Mouse (Mus musculus): ENCODE data around the gene Cep41. TPM values are rescaled to one million over a fixed set of nuclear protein-coding genes. Genes with fewer than 3 reads are reported as not detected.

Gene Cep41
- total RNA-seq, 1 experiment = 8.6 TPM

DNA sequence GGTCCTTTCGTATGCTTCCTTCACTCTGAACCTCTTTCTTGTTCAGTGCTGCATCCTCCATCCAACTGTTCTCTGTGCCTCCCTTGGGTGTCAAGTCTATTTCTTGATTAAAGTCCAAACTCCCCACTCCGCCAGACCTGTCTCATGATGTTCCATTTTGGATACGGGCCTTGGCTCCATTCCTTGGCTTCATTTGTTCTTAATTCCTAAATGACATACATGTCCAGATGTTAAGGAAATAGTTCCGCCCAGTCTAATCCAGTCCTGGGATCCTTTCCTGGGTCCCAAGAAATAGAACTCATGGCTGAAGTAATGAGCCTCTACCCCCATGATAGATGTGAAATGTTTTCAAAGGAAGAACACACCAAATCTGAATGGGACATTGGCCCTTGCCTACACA lies 4.5 kb upstream of the Cep41 start:
- Histone ChIP-seq H3K4me3 (ENCODE audit: insufficient read depth in 1 of 2, low read depth in 1 of 2, low read length in 2 of 2, poor library complexity in 1 of 2, severe bottlenecking in 1 of 2) (no peak overlapping the region), H3K36me3 (ENCODE audit: control insufficient read depth, insufficient read depth, low read length, poor library complexity, severe bottlenecking) (no peaks in the 10 kb centered on the region), H3K9ac (ENCODE audit: insufficient read depth, low read depth, low read length, poor library complexity, severe bottlenecking) (no peak overlapping the region), H3K9me3 (ENCODE audit: control insufficient read depth, insufficient read depth, low read depth, low read length) (no peaks in the 10 kb centered on the region), H3K4me1 (ENCODE audit: control insufficient read depth in 2 of 2, insufficient read depth in 2 of 2, low read length in 2 of 2, poor library complexity in 1 of 2) (0 out of 4 replicates have a peak, but pooled peaks cover 0 to 2% of the 10 kb centered on the region in 2 experiments), H3K27ac (ENCODE audit: insufficient read depth, low read depth, low read length, poor library complexity, severe bottlenecking) (no peak overlapping the region)
- TF ChIP-seq MAFK (IDR thresholded peaks at IDR 0.05; ENCODE audit: insufficient read depth, low read depth, low read length) (no peak), CHD2 (IDR thresholded peaks at IDR 0.05; ENCODE audit: low read depth, low read length) (no peak), ZNF384 (IDR thresholded peaks at IDR 0.05; ENCODE audit: low read depth, low read length) (no peak), HCFC1 (IDR thresholded peaks at IDR 0.05; ENCODE audit: borderline replicate concordance, insufficient read depth, low read length) (no peak), ZC3H11A (IDR thresholded peaks at IDR 0.05; ENCODE audit: borderline replicate concordance, low read depth, low read length) (no peak)
- no peak for DNase-seq (ENCODE audit: low read depth, low spot score)
- in situ Hi-C loops (cut with MboI; ENCODE audit: low sequenced_read_pairs in 2 of 2, unreplicated experiment in 2 of 2) = no loop called here

GRCm38 (mm10) chr6:30697464-30697863 lies 3.9 kb upstream of the Cep41 start:
- in situ Hi-C loops (cut with MboI; ENCODE audit: low sequenced_read_pairs in 2 of 2, unreplicated experiment in 2 of 2) = no loop called here
- no peaks in the 10 kb centered on the region for H3K36me3 ChIP-seq (ENCODE audit: control insufficient read depth, insufficient read depth, low read length, poor library complexity, severe bottlenecking)
- no peak for DNase-seq (ENCODE audit: low read depth, low spot score)
- no peak for TF ChIP-seq CHD2 (IDR thresholded peaks at IDR 0.05; ENCODE audit: low read depth, low read length)
- TF ChIP-seq ZNF384 (IDR thresholded peaks at IDR 0.05; ENCODE audit: low read depth, low read length) = no peak
- no peak for TF ChIP-seq HCFC1 (IDR thresholded peaks at IDR 0.05; ENCODE audit: borderline replicate concordance, insufficient read depth, low read length)
- TF ChIP-seq MAFK (IDR thresholded peaks at IDR 0.05; ENCODE audit: insufficient read depth, low read depth, low read length) = no peak
- no peak for TF ChIP-seq ZC3H11A (IDR thresholded peaks at IDR 0.05; ENCODE audit: borderline replicate concordance, low read depth, low read length)
- peaks cover 2 to 4% of the 10 kb centered on the region in 2 experiments; a peak in 3 of 4 replicates for H3K4me1 ChIP-seq (ENCODE audit: control insufficient read depth in 2 of 2, insufficient read depth in 2 of 2, low read length in 2 of 2, poor library complexity in 1 of 2)
- no peak overlapping the region for H3K4me3 ChIP-seq (ENCODE audit: insufficient read depth in 1 of 2, low read depth in 1 of 2, low read length in 2 of 2, poor library complexity in 1 of 2, severe bottlenecking in 1 of 2)
- no peak overlapping the region for H3K9ac ChIP-seq (ENCODE audit: insufficient read depth, low read depth, low read length, poor library complexity, severe bottlenecking)
- no peaks in the 10 kb centered on the region for H3K9me3 ChIP-seq (ENCODE audit: control insufficient read depth, insufficient read depth, low read depth, low read length)
- H3K27ac ChIP-seq (ENCODE audit: insufficient read depth, low read depth, low read length, poor library complexity, severe bottlenecking) = no peak overlapping the region

DNA sequence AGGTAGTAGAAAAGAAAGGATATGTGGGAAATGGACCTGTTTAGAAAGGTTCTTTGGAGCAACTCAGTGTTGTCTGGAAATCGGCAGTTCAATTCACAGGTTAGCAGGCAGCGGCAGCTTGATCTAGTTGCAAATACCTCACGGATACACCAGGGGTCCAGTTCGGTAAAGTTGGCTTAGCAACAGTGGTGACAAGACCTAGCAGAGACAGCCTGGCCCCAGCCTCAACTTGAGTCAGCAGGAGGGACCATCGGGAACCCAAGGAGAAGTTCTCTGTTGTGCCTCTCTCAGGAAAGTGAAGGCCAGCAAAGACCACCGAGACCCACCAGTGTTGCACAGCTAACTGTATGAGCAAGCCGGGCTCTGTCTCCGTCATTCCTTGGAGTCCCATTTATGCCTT lies 1.6 kb upstream of the Cep41 start:
- no peak overlapping the region for H3K27ac ChIP-seq (ENCODE audit: insufficient read depth, low read depth, low read length, poor library complexity, severe bottlenecking)

DNA sequence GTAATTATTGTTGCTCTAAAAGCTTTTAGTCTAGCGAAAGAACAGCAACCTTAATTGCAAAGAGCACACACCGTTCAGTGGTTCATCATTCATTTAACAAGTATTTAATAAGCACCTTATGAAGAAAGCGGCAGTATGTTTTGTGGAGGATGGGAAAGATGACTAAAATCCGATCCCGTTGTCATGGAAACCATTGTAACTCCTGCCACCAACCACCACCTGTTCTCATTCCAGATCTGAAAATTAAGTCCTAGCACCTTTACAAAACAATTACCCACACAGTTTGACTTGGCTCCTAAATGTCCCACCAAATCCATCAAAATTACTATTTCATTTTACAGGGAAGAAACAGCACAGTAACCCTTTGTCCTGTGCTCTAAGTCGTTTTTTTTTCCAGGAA lies 660 bp upstream of the Cep41 start:
- no peaks in the 10 kb centered on the region for H3K9me3 ChIP-seq (ENCODE audit: control insufficient read depth, insufficient read depth, low read depth, low read length)
- peaks cover 2 to 5% of the 10 kb centered on the region in 2 experiments; a peak in 3 of 4 replicates for H3K4me1 ChIP-seq (ENCODE audit: control insufficient read depth in 2 of 2, insufficient read depth in 2 of 2, low read length in 2 of 2, poor library complexity in 1 of 2)
- in situ Hi-C loops (cut with MboI; ENCODE audit: low sequenced_read_pairs in 2 of 2, unreplicated experiment in 2 of 2) = no loop called here
- no peak for TF ChIP-seq MAFK (IDR thresholded peaks at IDR 0.05; ENCODE audit: insufficient read depth, low read depth, low read length)
- no peak for TF ChIP-seq CHD2 (IDR thresholded peaks at IDR 0.05; ENCODE audit: low read depth, low read length)
- TF ChIP-seq HCFC1 (IDR thresholded peaks at IDR 0.05; ENCODE audit: borderline replicate concordance, insufficient read depth, low read length) = no peak
- H3K9ac ChIP-seq (ENCODE audit: insufficient read depth, low read depth, low read length, poor library complexity, severe bottlenecking) = no peak overlapping the region
- no peak for DNase-seq (ENCODE audit: low read depth, low spot score)
- no peak overlapping the region for H3K27ac ChIP-seq (ENCODE audit: insufficient read depth, low read depth, low read length, poor library complexity, severe bottlenecking)
- 0 out of 4 replicates have a peak overlapping the region, but pooled peaks of 1 of the 2 experiments have one; percentile 2 for H3K4me3 ChIP-seq (ENCODE audit: insufficient read depth in 1 of 2, low read depth in 1 of 2, low read length in 2 of 2, poor library complexity in 1 of 2, severe bottlenecking in 1 of 2)
- H3K36me3 ChIP-seq (ENCODE audit: control insufficient read depth, insufficient read depth, low read length, poor library complexity, severe bottlenecking) = no peaks in the 10 kb centered on the region

More for the DNA sequence above, 1.6 kb upstream of the Cep41 start:
- H3K4me1 ChIP-seq (ENCODE audit: control insufficient read depth in 2 of 2, insufficient read depth in 2 of 2, low read length in 2 of 2, poor library complexity in 1 of 2) = peaks cover 2 to 5% of the 10 kb centered on the region in 2 experiments; a peak in 3 of 4 replicates
- H3K4me3 ChIP-seq (ENCODE audit: insufficient read depth in 1 of 2, low read depth in 1 of 2, low read length in 2 of 2, poor library complexity in 1 of 2, severe bottlenecking in 1 of 2) = no peak overlapping the region
- H3K36me3 ChIP-seq (ENCODE audit: control insufficient read depth, insufficient read depth, low read length, poor library complexity, severe bottlenecking) = no peaks in the 10 kb centered on the region
- H3K9me3 ChIP-seq (ENCODE audit: control insufficient read depth, insufficient read depth, low read depth, low read length) = no peaks in the 10 kb centered on the region
- in situ Hi-C loops (cut with MboI; ENCODE audit: low sequenced_read_pairs in 2 of 2, unreplicated experiment in 2 of 2) = no loop called here
- DNase-seq (ENCODE audit: low read depth, low spot score) = no peak
- H3K9ac ChIP-seq (ENCODE audit: insufficient read depth, low read depth, low read length, poor library complexity, severe bottlenecking) = no peak overlapping the region
- no peak for TF ChIP-seq MAFK (IDR thresholded peaks at IDR 0.05; ENCODE audit: insufficient read depth, low read depth, low read length)
- TF ChIP-seq HCFC1 (IDR thresholded peaks at IDR 0.05; ENCODE audit: borderline replicate concordance, insufficient read depth, low read length) = no peak
- TF ChIP-seq ZNF384 (IDR thresholded peaks at IDR 0.05; ENCODE audit: low read depth, low read length) = no peak
- TF ChIP-seq ZC3H11A (IDR thresholded peaks at IDR 0.05; ENCODE audit: borderline replicate concordance, low read depth, low read length) = no peak
- no peak for TF ChIP-seq CHD2 (IDR thresholded peaks at IDR 0.05; ENCODE audit: low read depth, low read length)

GRCm38 (mm10) chr6:30692826-30693225 lies 723 bp downstream of the Cep41 start:
- Histone ChIP-seq H3K9me3 (ENCODE audit: control insufficient read depth, insufficient read depth, low read depth, low read length) (no peaks in the 10 kb centered on the region), H3K4me3 (ENCODE audit: insufficient read depth in 1 of 2, low read depth in 1 of 2, low read length in 2 of 2, poor library complexity in 1 of 2, severe bottlenecking in 1 of 2) (peak overlapping the region; percentile 66 to 86), H3K9ac (ENCODE audit: insufficient read depth, low read depth, low read length, poor library complexity, severe bottlenecking) (peak overlapping the region; percentile 95), H3K36me3 (ENCODE audit: control insufficient read depth, insufficient read depth, low read length, poor library complexity, severe bottlenecking) (no peaks in the 10 kb centered on the region), H3K27ac (ENCODE audit: insufficient read depth, low read depth, low read length, poor library complexity, severe bottlenecking) (no peak overlapping the region), H3K4me1 (ENCODE audit: control insufficient read depth in 2 of 2, insufficient read depth in 2 of 2, low read length in 2 of 2, poor library complexity in 1 of 2) (peaks cover 2 to 5% of the 10 kb centered on the region in 2 experiments; a peak in 3 of 4 replicates)
- TF ChIP-seq ZNF384 (IDR thresholded peaks at IDR 0.05; ENCODE audit: low read depth, low read length) = no peak
- TF ChIP-seq MAFK (IDR thresholded peaks at IDR 0.05; ENCODE audit: insufficient read depth, low read depth, low read length) = no peak
- no peak for TF ChIP-seq ZC3H11A (IDR thresholded peaks at IDR 0.05; ENCODE audit: borderline replicate concordance, low read depth, low read length)
- TF ChIP-seq HCFC1 (IDR thresholded peaks at IDR 0.05; ENCODE audit: borderline replicate concordance, insufficient read depth, low read length) = no peak
- TF ChIP-seq CHD2 (IDR thresholded peaks at IDR 0.05; ENCODE audit: low read depth, low read length) = no peak
- in situ Hi-C loops (cut with MboI; ENCODE audit: low sequenced_read_pairs in 2 of 2, unreplicated experiment in 2 of 2) = no loop called here
- DNase-seq (ENCODE audit: low read depth, low spot score) = peak; percentile 12

Data from ES-E14 (cell line).